Mouse (Mus musculus) CH12F3 (cell line): ENCODE measurements around the gene Cenpt.

ENCODE experiments used
- in situ Hi-C: fragments of 300-500 bp; cut with MboI; formaldehyde crosslinking; loops from 2 replicates; pipeline ENCODE4 v1.14.3; 2020; ENCODE audit warnings: low sequenced_read_pairs

Cenpt gene

GRCm38 (mm10) chr8:105853178-105853577, at the start of gene Cenpt:
Gene Cenpt, minus strand, starts transcription at chr8:105853278.
- in situ Hi-C loops = no loop called here

- in situ Hi-C loops = no loop called here
Observed at GRCm38 (mm10) chr8:105900941-105901616, 48.0 kb upstream of the Cenpt start.

- in situ Hi-C loops = no loop called here
Observed at GRCm38 (mm10) chr8:105900180-105900940, 47.3 kb upstream of the Cenpt start, which contains the start of gene Pskh1. Gene Pskh1, plus strand, starts transcription at chr8:105900441.

- in situ Hi-C loops = no loop called here
Observed at GRCm38 (mm10) chr8:105897801-105898480, 44.9 kb upstream of the Cenpt start.

- in situ Hi-C loops = no loop called here
Observed at GRCm38 (mm10) chr8:105893339-105893738, 40.3 kb upstream of the Cenpt start, which contains the start of gene Nrn1l. Gene Nrn1l, plus strand, starts transcription at chr8:105893567.

GRCm38 (mm10) chr8:105892432-105892831, 39.4 kb upstream of the Cenpt start:
- in situ Hi-C loops = no loop called here

- in situ Hi-C loops = no loop called here
Observed at GRCm38 (mm10) chr8:105890870-105891269, 37.8 kb upstream of the Cenpt start.

GRCm38 (mm10) chr8:105889756-105890465, 36.8 kb upstream of the Cenpt start:
- in situ Hi-C loops = no loop called here

- in situ Hi-C loops = no loop called here
Observed at GRCm38 (mm10) chr8:105880754-105881520, 27.9 kb upstream of the Cenpt start, which contains the start of gene Edc4. Gene Edc4, plus strand, starts transcription at chr8:105880881.

GRCm38 (mm10) chr8:105874301-105874700, 21.2 kb upstream of the Cenpt start:
- in situ Hi-C loops = no loop called here

GRCm38 (mm10) chr8:105866364-105867029, 13.4 kb upstream of the Cenpt start:
- in situ Hi-C loops = no loop called here

GRCm38 (mm10) chr8:105861951-105862350, 8.9 kb upstream of the Cenpt start:
- in situ Hi-C loops = no loop called here

- in situ Hi-C loops = no loop called here
Observed at GRCm38 (mm10) chr8:105860143-105860981, 7.3 kb upstream of the Cenpt start, which contains the start of gene Nutf2. Gene Nutf2, plus strand, starts transcription at chr8:105860580.

GRCm38 (mm10) chr8:105859314-105859713, 6.2 kb upstream of the Cenpt start:
- in situ Hi-C loops = no loop called here

- in situ Hi-C loops = no loop called here
Observed at GRCm38 (mm10) chr8:105858495-105858894, 5.4 kb upstream of the Cenpt start.

GRCm38 (mm10) chr8:105856168-105856835, 3.2 kb upstream of the Cenpt start:
- in situ Hi-C loops = no loop called here

GRCm38 (mm10) chr8:105855248-105856167, 2.4 kb upstream of the Cenpt start:
- in situ Hi-C loops = no loop called here
